Mouse (Mus musculus) neutrophil, adult 5-6 weeks (primary cell): ENCODE data around the gene Gfra1. TPM values are rescaled to one million over a fixed set of nuclear protein-coding genes. Genes with fewer than 3 reads are reported as not detected.
A peak's percentile ranks its signal among the peaks of the same experiment; 100 is the strongest.

Source experiments
- ATAC-seq: fragments of 151-379, 151-347 bp; 2 replicates; pipeline ENCODE4 v1.8.0; 2017; ENCODE audit warnings: mild to moderate bottlenecking, moderate TSS enrichment; ENCODE audit not compliant: insufficient number of reproducible peaks, poor library complexity, low FRiP score, severe bottlenecking; ENCODE audit errors: extremely low read depth
- total RNA-seq: library from RNA; stranded (forward); fragments of 200-1000 nt; gene quantifications from 2 replicates; pipeline ENCODE4 v1.2.3, GENCODE M21; 2017

Gene Gfra1
- total RNA-seq: not detected in 2 replicates

DNA sequence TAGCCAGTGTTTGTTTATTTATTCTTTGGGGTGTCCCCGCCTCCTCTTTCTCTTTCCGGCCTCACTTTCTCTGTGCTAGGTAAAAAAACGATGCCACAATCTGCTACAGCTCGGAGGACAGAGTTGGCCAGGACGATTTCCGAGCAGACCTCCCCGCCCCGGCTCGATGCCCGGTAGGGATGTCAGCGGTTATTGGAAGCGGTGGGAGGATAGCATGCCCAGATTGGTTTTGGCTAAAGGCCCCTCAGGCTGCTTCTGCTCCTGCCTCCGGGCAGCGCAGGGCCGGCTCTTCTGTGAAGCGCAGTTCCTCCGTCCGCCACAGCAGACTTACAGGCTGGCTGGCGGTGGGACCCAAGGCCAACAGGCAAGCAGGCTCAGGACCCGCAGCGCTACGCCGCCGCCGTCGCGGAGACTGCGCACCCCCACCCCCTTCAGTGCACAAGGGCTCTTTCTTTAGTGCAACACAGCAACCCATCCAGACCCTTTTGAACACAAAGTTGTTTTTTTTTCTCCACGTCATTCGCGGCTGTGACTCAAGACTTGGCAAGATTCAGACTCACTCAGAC, at the start of gene Gfra1:
Gene Gfra1, minus strand, starts transcription at position 414 of the 566 bp plus-strand sequence.
- no peak for ATAC-seq

DNA sequence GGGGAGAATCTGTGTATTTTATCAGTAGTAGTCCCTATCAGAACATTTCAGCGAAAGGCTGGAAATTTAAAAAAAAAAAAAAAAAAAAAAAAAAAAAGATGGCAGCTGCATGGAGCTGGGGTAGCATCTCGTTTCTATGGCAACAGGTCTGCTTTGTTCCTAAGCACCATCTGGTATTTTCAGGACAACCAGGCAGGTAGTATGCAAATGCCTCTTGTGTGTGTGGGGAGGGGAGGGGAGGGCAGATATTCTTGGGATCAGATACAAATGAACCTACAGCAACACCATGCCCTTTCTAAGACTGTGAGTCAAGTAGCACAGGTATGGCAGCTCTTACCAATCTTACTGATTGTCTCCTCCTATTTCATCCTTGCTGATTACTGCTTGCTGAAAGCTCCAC, 44.3 kb upstream of the Gfra1 start:
- no peak for ATAC-seq

DNA sequence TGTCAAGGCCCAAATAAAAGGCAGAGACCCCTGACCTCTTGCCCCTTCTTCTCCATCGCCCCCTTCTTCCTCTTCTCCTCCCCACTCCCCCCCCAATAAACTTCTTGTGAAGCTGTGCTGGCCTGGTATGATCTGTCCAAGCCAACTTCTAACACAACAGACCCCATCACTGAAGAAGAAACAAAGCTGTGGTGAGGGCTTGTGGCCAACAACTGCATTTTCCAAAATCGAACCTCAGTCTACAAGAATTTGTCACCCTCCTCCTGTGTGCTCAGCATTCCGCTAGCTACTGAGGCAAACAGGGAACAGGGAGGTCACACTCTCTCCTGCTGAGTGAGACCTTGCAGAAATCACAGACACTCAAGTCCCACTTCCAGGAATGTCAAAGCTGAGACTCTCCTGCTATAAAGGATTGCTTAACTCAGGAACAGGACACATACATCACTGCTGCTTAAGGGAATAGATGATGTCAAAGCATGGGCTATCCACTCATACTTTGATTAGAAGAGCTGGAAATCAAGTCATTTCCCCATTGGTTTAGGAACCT, 43.8 kb upstream of the Gfra1 start:
- ATAC-seq: no peak

DNA sequence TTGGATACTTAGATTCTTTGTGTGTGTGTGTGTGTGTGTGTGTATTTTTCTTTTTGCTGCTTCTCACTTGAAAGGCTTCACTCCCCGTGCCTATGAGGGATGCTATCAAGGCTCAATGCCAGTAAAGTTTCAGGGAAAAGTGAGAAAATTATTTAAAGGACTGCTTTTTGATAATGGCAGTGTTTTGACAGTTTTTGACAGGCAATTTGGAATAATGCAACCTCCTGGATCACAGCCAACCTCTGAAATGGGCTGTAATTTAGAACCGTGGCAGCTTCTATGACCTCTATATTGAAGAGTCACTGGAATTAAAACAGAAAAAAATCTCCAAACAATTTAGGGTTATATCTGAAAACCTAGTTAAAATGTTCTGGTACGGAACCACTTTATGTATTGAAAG, 41.4 kb upstream of the Gfra1 start:
- no peak for ATAC-seq

DNA sequence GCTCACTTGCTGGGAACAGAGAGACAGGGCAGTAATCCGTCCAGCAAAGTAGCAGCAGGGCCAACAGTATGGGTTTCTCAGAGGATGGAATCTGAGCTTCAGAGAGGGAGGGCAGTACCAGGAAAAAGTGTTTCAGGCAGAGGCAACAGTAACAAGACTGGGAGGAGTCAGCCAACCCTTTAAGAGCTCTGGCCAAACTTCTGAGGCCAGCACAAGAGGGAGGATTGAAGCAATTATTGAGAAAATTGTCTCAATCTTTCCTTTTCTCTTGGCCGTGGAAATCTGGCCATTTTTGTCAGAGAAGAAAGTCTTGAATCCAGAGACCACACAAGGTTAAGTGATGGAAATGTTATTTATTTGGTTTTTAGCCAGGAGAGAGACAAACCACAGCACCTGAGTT, 31.0 kb upstream of the Gfra1 start:
- ATAC-seq: no peak

DNA sequence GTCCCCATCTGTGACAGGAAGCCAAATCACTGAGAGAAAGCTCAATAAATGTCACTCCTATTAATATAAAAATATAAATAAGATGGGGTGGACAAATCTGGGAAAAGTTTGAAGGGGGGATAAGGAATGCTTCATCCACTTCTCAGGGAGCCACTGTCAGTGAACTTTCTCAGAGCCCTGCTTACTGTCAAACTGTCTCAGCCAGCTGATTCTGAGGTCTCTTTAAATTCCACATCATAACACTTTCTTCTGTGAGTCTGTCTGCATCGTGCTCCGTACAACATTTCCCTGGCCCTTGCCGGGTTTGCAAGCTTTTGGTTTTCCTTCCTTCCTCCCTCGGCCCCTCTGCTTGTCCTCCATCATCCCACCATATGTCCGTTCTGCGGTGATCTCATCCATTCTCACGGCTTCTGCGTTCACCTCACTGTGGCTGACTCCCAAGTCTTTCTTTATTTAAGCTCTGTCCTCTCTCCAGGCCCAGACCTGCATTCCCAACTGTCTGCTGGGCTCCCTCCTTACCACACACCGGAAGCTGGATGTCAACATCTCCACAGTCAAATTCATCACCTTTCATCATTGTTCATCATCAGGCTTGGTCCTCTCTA, 26.8 kb upstream of the Gfra1 start:
- no peak for ATAC-seq

DNA sequence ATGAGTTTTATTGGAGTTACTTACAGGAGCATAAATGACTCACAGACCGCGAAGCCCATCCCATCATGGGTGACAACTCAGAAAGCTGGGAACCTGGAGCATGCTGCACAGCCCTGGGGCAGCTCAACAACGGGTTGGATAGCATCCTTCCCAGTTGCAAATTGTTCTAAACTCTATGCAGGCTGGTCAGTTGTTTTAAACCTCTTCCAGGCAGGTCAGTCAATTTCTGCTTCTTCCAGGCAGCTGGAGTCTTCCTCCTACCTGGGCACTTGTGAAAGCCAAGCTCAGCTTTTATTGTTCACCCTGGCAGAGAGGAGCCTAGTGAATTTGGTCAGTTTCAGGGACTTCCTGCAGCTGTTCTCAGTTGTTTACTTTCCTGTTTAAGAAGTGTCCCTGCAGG, 18.5 kb upstream of the Gfra1 start:
- no peak for ATAC-seq

DNA sequence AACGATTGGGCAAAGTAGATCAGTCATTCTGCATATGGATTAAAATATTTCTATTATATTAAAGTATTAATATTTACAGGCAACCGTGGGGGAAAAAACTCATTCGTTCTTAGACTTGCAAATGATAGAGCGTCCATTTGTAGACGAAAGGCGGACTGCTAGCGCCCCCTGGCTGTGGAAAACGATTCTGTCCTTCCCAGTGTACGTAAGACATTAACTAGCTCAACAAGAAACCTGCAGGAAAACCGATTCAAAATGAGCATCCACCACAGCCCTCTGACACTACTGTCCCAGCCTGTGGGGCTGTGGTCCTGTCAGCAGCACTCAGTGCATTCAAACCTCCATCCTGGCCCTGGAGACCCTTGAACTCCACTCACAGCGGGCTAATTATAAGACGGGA, 13.7 kb upstream of the Gfra1 start:
- ATAC-seq: 0 out of 2 replicates have a peak, but pooled peaks have one; percentile 53

DNA sequence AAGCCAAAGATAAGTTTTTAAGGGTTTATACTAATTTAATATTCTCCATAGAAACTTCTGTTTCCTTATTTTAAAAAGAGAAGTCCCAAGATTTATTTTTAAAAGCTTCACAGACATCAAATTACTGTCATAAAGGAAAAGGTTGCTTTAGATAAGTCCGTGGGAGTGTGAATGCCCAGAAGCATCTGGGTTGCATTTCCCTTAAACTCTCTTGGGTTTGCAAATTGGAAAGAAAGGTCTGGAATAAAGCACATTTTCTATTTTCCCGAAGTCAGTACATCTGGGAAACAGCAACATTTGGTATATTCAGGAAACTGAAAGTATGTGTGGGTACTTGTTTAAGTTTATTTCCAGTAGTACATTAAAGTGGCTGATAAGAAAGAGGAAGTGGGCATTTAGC, 12.6 kb upstream of the Gfra1 start:
- no peak for ATAC-seq

DNA sequence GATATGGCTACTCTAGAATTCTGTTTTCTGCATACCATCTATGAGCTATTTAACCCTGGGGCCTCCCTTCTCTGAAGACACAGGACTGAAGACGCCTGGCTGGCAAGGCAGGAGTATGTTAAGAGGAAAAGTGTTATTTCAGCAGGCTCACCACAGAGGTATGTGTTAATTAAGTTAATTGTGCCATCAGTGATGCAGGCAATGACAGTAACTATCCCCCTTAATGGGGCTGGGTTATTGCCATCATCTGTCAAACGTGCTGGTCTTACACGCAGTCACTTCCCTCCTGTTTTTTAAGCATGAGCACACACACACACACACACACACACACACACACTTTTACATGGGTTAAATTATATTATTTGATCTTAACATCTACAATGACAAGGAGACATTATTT, 8.0 kb upstream of the Gfra1 start:
- no peak for ATAC-seq

DNA sequence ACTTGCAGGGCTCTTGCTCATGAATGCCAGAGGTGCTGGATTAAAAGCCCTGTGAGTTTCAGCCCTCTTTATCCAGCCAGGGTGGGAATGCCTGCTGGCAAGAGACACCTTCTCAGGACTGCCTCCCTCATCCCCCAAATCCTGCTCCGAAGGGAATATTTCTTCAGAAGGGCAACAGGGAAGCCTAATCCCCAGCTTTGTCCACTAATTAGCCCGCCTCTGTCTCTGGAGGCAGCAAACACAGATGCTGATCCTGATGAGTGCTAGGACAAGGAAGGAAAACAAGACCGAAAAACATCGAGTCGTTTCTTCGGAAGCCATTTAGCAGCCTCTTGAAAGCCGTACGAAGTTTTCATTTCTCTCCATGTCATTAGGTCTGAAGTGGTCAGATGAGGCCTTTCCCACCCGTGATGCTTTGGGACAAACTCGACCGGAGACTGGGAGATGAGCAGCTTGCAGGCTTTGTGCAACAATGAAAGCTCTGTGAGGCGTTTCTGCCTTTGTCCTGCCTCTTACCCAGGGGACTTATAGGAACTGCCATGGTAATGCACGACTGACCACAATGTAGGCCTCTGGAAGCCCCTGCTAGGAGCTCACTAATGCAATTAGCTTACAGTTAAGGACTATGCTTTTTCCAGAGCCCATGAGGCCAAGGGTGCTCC, 4.8 kb upstream of the Gfra1 start:
- no peak for ATAC-seq

DNA sequence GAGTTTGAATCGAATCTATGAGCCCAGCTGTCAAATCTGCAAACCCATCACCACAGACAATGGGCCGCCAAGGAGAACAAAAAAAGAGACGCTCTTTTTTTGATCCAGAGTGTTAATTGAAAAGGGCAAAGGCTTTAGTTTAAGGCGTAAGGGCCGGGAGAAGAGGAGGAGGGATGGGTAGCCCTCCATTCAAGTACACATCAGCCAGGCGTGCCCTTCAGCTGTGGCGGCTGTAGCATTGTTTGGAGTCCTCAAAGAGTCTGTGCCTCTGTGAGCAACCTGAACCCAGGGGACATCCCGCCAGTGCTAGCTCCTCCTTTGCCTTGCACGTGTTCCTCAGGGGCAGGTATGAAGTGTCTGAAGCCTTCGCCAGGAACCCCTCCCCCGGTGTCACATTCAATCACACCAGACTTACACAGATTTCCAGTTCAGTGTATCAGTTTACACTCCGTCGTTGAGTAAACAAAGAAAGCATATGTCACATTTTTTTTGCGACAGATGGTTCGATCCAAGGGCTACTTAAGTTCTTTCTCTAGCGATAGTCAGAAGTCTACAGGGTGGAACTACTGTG, 867 bp upstream of the Gfra1 start:
- ATAC-seq: no peak

DNA sequence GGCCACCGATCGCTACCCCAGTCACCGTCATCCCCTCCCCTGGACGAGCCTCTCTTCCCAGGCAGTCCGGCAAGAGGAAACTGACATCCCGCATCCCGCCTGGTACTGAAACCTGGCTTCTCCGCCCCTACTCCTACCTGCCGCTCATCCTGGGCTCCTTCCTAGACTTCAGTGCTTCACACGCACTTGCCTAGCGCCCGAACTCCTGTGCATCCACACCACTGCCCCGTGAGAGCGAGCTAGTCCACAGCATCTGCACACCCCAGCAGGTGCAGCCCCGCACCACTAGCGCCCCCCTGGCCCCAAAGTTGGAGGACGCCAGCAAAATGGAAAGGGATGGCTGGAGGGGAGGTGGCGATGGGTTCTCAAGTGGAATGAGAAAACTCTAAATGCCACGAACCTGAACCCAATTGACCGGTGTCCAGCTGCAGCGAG, 631 bp downstream of the Gfra1 start:
- ATAC-seq: no peak

DNA sequence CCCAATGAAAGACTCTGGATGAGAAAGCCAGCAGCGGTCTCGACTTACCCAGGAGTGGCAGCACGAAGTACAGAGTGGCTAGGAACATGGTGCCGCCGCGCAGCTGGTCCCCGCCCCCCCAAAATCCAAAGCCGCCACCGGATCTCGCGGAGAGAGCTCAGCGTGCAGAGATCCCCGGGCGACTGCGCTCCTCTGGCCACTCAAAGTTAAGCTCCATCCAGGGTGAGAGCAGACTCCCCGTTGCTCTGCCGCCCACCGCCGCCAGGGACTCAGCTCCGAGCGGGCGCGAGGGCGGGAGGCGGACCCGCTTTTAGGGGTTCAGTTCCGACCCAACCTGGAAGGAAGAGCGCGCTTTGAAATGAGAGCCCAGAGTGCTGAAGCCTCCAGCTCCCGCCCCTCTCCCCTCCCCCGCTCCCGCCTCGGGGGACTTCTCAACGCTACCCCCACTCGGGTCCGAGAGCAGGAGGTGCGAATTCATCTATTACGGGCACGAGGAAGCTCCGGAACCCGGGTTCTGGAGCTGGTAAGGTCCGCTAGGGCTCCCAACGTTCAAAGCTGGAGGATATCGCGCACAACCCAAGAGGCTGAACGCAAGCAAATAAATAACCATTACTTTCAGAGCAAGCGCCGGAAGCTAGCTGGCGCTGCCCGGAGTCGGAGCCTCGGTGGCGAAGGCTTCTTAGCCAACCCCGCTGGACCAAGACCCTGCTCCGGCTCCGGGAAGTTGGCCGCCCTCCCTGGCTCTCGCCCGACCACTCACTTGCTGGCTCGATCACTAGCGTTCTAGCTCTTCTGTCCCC, 1.2 kb downstream of the Gfra1 start:
- peak; percentile 31; the same call in 1 of the 2 replicates for ATAC-seq

DNA sequence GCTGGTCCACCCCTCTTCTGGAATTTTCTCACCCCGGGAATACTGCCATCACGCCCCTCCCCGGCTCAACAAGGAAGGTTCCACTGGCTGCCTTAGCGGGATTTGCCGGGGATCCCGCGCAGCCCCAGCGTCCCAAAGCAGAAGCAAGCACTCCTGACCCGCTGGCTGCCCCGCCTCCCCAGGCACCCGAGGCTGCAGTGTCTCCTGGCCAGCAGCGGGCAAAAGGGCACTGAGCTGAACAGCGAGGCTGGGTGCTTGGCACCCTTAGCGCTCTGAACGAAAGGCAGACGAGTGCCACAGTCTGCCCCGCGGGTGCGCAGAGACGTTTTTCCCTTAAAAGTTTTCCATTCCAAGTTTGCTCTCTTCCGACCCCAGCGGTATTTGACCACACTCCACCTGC, 2.1 kb downstream of the Gfra1 start:
- no peak; the same call in 1 of the 2 replicates for ATAC-seq

DNA sequence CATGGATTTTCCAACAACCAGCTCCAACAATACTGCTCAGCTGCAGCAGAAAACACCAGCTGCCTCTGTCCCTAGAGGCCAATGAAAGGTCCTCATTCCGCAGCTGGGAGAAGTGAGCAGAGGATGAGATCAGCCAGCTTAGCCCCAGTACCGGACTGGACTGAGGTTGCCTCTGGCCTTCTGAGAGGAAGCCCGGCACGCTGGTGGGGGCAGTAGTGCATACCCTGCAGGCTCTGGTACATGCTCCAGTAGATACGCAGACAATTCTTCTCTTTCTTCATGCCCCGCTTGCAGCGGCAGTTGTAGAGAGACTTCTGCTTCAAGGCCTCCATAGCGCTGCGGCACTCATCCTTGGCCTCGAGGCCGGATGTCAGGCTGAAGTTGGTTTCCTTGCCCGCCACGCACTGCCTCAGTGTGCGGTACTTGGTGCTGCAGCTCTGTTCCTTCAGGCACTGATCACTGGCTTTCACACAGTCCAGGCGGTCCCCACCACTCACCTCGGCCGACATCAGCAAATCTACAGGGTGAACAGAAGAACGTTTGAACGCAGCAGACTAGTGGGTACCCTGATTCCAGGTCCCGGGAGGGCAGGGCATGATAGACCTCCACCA, 2.7 kb downstream of the Gfra1 start:
- ATAC-seq: peak; percentile 34; the same call in 1 of the 2 replicates

DNA sequence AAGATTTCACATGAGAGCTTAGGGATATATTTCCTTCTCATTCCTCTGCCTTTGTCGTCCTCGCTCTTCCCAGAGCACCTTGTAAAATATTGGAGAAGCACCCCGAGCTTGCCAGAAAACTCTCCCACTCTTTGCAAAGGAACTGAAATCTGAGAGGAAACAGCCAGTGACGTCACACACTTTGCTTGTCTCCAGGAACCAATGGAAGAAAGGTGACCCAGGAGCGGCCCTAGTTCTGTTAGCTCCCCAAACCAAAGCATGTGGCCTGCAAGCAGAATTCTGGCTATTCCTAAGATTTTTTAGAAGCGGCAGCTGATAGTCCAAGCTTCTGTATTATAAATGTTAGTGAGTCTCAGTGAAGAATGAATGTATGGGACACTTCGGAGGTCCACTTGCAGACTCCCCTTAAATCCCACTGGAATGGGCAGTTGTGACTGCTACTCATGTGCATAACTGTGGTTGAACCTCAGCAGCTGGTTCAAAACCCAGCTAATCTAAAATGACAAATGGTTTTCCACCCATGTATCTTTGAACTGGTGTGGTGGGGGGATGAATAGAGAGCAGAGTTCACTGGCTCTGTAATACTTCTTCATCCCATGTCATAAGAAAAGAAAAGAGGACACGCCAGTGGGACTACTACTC, 3.4 kb downstream of the Gfra1 start:
- ATAC-seq: no peak

DNA sequence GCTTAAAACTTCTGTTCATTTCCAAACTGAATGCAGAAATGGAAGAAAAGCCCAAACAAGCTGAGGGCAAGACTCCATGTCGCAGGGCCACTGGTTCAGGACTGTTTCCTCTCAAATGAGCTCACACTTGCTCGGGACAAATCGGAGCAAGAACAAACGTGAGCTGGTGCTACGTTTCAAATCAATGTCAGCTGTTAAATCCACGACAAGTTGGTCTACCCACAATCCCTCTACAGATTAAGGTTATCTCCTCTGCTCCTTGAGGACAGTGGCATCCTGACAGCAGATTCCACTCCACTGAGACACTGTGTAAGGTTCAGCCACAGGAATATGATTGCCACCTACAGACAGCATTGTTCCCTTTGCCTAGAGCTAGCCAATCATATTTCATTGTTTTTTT, 4.4 kb downstream of the Gfra1 start:
- no peak for ATAC-seq
